Mouse (Mus musculus): ENCODE measurements around the gene Arhgef3. TPM values are rescaled to one million over a fixed set of nuclear protein-coding genes. Genes with fewer than 3 reads are reported as not detected.
A peak's percentile ranks its signal among the peaks of the same experiment; 100 is the strongest.

Gene Arhgef3
- total RNA-seq, 1 experiment from 2014 or later, result 23.1 TPM

GRCm38 (mm10) chr14:27335331-27336207 lies 220.9 kb downstream of the Arhgef3 start:
- ATAC-seq (replicated peaks; ENCODE audit: low read depth, poor library complexity, severe bottlenecking), result peak; percentile 91

DNA sequence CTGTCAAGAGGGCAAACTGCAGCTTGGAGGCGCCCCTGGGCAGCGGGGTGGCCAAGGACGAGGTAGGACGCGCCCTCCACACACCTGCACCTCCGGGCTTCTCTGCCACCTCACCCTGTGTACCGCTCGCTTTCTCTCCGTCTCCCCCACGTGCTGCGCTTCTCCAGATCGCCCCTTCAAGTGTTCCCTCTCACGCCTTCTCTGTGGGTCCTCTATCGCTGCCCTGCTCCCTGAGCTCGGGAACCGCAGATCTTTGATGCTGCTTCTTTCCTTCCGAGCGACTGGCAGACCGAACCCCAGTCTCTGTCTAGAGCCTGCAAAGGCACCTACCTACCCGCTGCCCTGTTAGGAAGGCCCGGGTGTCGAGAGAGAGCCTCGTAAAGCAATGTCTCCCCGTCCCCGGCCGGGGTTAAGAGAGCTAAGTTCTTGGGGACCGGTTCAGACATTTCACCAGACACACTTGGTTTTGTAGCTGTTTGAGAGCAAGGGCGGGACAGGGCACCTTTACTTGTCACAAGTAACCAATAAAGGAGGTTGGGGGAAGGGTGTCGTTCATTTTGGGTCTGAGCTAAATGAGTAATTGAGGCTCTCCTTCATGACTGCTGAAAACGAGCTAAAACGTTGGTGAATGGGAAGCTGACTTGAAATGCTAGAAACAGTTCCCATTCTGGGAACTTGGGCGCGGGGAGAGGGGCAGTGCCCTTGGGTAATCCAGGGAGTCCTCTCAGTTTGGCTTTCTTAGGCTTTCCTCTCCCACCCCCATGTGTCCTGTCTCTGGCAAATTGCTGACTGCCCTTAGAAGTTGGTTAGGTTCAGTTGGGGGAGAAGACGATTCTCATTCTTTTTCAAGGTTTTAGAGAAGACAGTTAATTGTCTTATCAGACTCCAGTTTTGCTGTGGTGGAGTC lies 221.8 kb downstream of the Arhgef3 start:
- peak; percentile 42 for ATAC-seq (replicated peaks; ENCODE audit: low read depth, poor library complexity, severe bottlenecking)

GRCm38 (mm10) chr14:27337156-27337555 lies 222.5 kb downstream of the Arhgef3 start:
- no peak for ATAC-seq (replicated peaks; ENCODE audit: low read depth, poor library complexity, severe bottlenecking)

GRCm38 (mm10) chr14:27338034-27338708 lies 223.5 kb downstream of the Arhgef3 start:
- ATAC-seq (replicated peaks; ENCODE audit: low read depth, poor library complexity, severe bottlenecking), result no peak

DNA sequence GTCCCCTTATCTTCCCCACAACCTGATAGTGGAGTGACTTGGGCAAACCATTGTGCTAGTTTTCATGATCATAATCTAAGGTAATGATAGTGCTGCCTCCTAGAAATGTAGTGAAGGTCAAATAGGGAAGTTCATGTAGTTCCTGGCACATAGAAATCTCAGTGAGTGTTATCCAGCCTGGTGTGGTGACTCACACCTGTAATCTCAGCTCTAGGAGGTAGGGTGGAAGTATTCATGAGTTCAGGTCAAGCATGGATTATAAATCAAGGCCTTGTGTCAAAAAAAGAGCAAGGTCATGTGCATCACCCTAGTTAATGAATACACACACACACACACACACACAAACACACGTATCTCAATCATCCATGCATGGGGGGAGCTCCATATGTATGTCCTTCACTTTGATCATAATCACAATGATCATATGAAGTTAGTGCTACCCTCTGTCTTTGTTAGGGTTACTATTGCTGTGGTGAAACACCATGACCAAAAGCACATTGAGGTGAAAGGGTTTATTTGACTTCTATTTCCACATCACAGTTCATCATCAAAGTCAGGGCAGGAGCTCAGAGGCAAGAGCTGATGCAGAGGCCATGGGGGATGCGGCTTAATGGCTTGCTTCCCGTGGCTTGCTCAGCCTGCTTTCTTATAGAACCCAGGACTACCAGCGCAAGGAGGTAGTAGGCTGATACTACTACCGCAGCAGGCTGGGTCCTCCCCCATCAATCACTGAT lies 226.2 kb downstream of the Arhgef3 start:
- no peak for ATAC-seq (replicated peaks; ENCODE audit: low read depth, poor library complexity, severe bottlenecking)

GRCm38 (mm10) chr14:27341486-27341885 lies 226.8 kb downstream of the Arhgef3 start:
- peak; percentile 64 for ATAC-seq (replicated peaks; ENCODE audit: low read depth, poor library complexity, severe bottlenecking)

DNA sequence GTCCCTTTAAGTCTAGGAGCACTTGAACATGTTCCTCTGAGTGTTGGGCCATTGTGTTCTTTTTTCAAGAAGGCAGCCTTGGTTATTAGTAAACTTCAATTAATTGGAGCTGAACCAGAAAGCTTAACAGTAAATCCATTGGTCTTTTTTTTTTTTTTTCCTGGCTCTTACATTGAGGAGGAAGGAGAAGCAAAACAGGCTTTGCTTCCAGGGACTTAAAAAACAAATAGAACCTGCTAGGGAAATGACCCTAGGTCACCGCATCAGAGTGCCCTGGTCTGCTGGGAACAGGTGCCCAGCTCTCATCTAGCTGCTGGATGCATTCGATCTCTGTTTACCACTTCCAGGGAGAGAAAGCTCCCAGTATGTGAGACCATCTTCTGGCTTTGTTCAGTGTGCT lies 227.8 kb downstream of the Arhgef3 start:
- ATAC-seq (replicated peaks; ENCODE audit: low read depth, poor library complexity, severe bottlenecking), result no peak

- ATAC-seq (replicated peaks; ENCODE audit: low read depth, poor library complexity, severe bottlenecking), result no peak
These were observed 229.7 kb downstream of the Arhgef3 start for GRCm38 (mm10) chr14:27344250-27344990.

GRCm38 (mm10) chr14:27345051-27345885 lies 230.6 kb downstream of the Arhgef3 start:
- ATAC-seq (replicated peaks; ENCODE audit: low read depth, poor library complexity, severe bottlenecking), result 0 out of 2 replicates have a peak, but pooled peaks have one; percentile 6

DNA sequence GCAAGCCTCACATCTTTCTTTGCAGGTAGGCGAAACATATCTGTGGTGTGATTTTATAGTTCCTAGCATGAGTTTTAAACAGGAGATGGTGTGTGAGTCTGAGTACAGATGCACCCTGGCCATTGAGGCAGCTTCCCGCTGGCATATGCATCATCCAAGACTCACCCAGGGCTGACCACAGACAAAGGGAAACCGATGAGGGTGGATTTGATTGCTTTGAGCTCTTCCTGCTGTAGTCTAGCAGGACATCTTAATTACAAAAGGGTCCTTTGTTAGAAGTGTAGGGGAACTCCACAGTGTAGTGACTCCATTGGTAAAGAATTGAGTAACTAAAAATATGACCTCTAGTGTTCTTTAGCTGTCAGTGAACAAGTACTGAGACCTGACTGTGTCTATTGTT lies 232.5 kb downstream of the Arhgef3 start:
- ATAC-seq (replicated peaks; ENCODE audit: low read depth, poor library complexity, severe bottlenecking), result no peak

DNA sequence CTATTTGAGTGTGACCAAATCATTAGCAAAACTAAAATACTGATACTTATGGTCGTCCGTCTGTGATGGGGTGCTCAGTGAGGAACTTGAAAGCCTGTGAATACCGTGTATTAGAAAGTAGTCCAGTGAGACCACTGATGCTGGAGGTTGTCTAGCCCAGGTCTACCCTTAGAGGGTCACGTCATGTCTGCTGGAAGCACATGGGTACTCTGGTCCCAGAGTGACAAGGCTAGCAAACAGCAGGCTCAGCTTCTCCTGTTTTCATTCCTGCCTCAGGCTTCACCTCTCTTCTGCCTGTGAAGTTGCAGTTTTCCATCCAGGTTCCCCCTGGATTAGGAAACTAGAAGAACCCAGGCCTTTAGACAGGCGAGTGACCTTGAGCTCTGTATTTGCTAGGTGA lies 233.0 kb downstream of the Arhgef3 start:
- ATAC-seq (replicated peaks; ENCODE audit: low read depth, poor library complexity, severe bottlenecking), result no peak

DNA sequence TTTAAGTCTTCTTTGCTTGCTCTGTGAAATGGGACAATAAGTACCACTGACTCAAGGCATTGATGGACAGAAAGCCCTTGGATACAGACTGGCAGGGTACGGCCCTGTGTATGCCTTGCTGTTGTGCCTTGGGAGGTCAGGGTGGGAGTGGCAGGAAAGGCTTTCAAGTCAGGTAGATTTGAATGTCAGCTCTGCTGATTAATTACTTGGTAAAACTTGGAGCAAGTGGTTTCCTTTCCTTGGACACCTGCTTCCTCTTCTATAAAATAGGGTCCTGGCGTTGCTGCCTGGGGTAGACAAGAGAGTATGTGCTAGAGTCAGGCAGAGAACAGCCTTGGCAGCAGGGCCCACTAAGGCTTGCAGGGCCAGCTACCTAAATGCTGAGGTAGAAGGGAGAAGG lies 233.4 kb downstream of the Arhgef3 start:
- ATAC-seq (replicated peaks; ENCODE audit: low read depth, poor library complexity, severe bottlenecking), result 0 out of 2 replicates have a peak, but pooled peaks have one; percentile 20

DNA sequence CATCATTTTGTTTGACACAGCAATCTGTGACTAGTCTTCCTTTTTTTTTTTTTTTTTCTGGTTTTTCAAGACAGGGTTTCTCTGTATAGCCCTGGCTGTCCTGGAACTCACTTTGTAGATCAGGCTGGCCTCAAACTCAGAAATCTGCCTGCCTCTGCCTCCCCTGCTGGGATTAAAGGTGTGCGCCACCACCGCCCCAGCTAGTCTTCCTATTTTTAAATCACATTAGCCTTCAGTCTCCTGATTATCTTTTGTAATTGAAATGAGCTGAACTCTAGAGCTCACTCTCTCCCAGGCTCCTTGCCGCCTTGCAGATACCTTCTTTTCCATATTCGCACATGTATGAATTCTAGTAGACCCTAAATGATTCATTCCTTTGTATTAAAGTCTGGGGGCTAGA lies 234.0 kb downstream of the Arhgef3 start:
- ATAC-seq (replicated peaks; ENCODE audit: low read depth, poor library complexity, severe bottlenecking), result no peak

DNA sequence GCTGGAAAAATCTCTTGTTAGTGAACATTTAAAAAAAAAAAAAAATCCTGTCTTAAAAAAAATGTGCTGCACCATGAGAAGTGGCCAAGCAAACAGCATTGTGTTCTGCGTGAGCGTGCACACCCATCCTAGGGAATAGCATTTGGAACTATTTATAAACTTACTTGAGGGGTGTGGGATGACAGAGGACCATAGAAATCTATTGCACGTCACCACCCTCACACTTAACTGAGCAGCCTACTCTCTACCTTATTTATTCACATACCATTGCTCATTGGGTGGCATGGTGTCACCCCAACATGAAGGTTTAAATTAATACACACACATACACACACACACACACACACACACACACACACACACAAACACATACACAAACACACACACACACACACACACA lies 234.4 kb downstream of the Arhgef3 start:
- ATAC-seq (replicated peaks; ENCODE audit: low read depth, poor library complexity, severe bottlenecking), result no peak

DNA sequence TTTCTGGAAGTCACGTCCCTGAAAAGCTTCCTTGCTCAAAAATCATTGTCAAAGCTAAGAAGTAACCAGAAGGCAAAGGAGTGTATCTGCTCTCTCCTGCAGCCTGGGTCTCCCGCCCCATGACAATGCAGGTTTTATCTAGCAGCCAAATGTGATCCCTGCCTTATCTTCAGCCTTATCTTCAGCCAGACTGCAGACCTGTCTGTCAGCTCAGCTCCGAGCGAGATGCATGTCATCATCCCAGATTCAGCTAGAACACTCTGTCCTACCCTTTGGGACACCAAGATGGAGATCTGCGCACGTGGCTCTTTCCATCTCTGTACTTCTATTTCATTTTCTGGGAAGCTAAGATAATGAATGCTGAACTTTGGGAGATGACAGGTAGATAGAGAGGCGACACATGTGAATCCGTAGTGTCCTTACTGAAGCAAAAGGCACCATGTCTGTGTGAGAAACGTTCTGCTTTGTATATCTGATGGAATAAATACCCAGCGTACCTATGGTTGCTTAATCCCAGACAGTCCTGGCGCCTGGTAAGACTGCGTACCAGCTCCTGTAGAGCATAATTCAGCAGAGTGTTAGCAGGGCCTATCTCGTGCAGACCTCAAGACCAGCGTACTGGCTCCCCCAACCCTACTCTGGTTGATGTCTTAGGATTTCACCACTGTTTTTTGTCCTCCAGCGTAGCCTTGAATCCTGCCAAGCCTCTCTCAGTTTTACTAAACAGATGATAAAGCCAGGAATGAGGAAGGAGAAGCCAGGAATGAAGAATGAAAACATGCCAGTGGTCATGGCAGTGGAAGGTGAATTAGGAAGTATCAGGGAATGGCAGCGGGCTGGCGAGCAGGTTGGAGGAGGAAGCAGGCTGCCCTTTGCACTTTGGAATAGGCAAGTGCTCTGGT lies 235.4 kb downstream of the Arhgef3 start:
- ATAC-seq (replicated peaks; ENCODE audit: low read depth, poor library complexity, severe bottlenecking), result no peak

DNA sequence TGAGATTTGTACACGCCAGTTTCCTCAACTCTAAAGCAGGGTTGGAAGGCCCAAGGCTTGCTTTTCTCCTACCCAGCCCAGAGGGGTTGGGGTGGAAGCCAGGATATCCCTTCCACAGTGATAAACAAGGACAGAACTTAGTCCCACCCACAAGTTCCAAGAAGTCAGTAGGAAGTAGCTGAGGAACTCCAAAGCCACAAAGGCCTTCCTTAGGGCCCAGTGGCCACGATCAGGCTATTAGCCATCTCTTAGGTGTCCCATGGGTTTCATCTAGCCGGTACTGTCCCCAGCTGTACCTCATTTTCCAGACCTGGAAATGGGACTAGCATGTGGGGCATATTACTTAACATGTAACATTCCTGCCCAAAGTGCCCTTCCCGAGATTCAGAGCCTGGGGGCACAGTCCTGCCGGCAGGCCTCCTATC lies 236.4 kb downstream of the Arhgef3 start:
- peak; percentile 20; the same call in 1 of the 2 replicates for ATAC-seq (replicated peaks; ENCODE audit: low read depth, poor library complexity, severe bottlenecking)

DNA sequence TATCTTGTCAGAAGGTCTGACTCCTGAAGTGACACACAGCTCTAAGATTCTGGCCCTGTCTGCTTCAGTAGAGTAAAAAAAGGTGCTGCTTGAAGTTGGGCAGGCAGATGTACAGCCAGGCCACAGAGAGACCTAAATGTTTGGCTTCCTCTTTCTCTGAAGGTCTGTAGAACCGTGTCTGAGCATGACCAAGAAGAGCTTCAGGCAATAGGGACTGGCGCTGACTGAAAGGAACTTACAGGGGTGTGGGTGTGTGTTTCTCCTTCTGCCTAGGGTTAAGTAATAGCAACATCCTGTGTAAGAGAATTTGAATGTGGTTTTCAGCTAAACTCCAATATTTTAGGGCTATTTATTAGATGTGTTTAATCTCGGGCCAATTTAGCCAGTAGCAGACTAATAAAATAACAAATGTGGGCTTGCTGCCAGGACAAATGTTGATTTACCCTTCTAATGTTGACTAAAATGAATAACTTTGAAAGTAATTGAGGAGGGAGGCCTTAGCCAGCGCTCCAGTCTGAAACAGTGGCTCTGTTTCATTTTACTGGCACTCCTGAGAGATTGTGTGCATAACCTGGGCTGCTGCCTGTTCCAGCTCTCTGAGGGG lies 236.9 kb downstream of the Arhgef3 start:
- peak; percentile 84 for ATAC-seq (replicated peaks; ENCODE audit: low read depth, poor library complexity, severe bottlenecking)

Measured in common myeloid progenitor, adult 5-6 weeks (primary cell).